Comparison of ENCODE assay signal across 9 mouse cellular contexts in genomic region chr1:62591296-62592031, GRCm38 (mm10).
A peak's percentile ranks its signal among the peaks of the same experiment; 100 is the strongest.
DNase-seq lines count a peak whose midpoint lies in the region; ATAC-seq and TF ChIP-seq lines count a peak whose summit lies in the region.
"Had no signal": no experiment of that assay in that cellular context is flagged by ENCODE, and none has a peak within 500 bp of the region (broad histone marks: within the 10 kb centered on the region; RNA-seq: fewer than 3 reads in every experiment).

No protein-coding gene starts in this region.

- TF ChIP-seq POLR2A in limb, embryonic 14.5 days (IDR thresholded peaks at IDR 0.05; ENCODE audit: borderline replicate concordance, extremely low read depth, insufficient read depth, insufficient read length) = no peak

- no peak overlapping the region for H3K27ac ChIP-seq in limb, embryonic 14.5 days (replicated peaks; ENCODE audit: low read depth, low read length)
- H3K27ac ChIP-seq: liver, embryonic 13.5 days had no signal

- intact Hi-C loops in heart, postnatal 36 days (cut with DNase I) = no loop called here

- peaks cover 21% of the 10 kb centered on the region for H3K4me1 ChIP-seq in limb, embryonic 14.5 days (ENCODE audit: control insufficient read depth, insufficient read depth, low read length)
- H3K4me1 ChIP-seq: liver, embryonic 13.5 days had no signal

- no peaks in the 10 kb centered on the region for H3K36me3 ChIP-seq in limb, embryonic 14.5 days (ENCODE audit: control insufficient read depth, insufficient read depth, low read length)
- H3K36me3 ChIP-seq: liver, embryonic 13.5 days had no signal

- DNase-seq in cerebellum, adult 18-20 months = peak; percentile 3 to 7
- peak; percentile 48 to 69 for DNase-seq in cerebellum, postnatal 10 days
- peak; percentile 7 to 15 for DNase-seq in heart, postnatal 36 days
- DNase-seq in limb, embryonic 14.5 days (ENCODE audit: low spot score) = peak; percentile 34
- DNase-seq in frontal cortex, postnatal 10 days (ENCODE audit: low spot score in 2 of 2) = no peak
- no peak for DNase-seq in B cell, adult 2 months
- DNase-seq in frontal cortex, postnatal 14 days (ENCODE audit: low spot score in 2 of 2) = no peak
- DNase-seq: liver, embryonic 13.5 days had no signal

- no peak overlapping the region for H3K4me2 ChIP-seq in limb, embryonic 14.5 days (replicated peaks; ENCODE audit: low read depth, low read length, severe bottlenecking)
- H3K4me2 ChIP-seq: liver, embryonic 13.5 days had no signal

- 33% methylated on average over 6 of the region's 6 CpGs for WGBS in limb, embryonic 14.5 days

- no peak overlapping the region for H3K4me3 ChIP-seq in limb, embryonic 14.5 days (replicated peaks; ENCODE audit: low read length)
- H3K4me3 ChIP-seq: liver, embryonic 13.5 days had no signal

- no peak for ATAC-seq in cerebellum, adult (ENCODE audit: insufficient number of reproducible peaks, low FRiP score, low TSS enrichment)
- peak; percentile 64 for ATAC-seq in limb, embryonic 14.5 days (ENCODE audit: low FRiP score, low read depth)

- no peaks in the 10 kb centered on the region for H3K27me3 ChIP-seq in limb, embryonic 14.5 days (ENCODE audit: control insufficient read depth, insufficient read depth, low read length)
- H3K27me3 ChIP-seq: liver, embryonic 13.5 days had no signal

- H3K9me3 ChIP-seq in limb, embryonic 14.5 days (ENCODE audit: control insufficient read depth, low read length) = no peaks in the 10 kb centered on the region
- H3K9me3 ChIP-seq: liver, embryonic 13.5 days had no signal

- no peak overlapping the region for H3K9ac ChIP-seq in limb, embryonic 14.5 days (ENCODE audit: low read depth, low read length, severe bottlenecking)
- H3K9ac ChIP-seq: liver, embryonic 13.5 days had no signal

Comparison
In these comparisons a context has a peak if more than half of its experiments do, and no peak if none do; other contexts are left out.
1. DNase-seq: peak in cerebellum, adult 18-20 months (2 of 2), cerebellum, postnatal 10 days (2 of 2), heart, postnatal 36 days (2 of 2) and limb, embryonic 14.5 days (single experiment); none in frontal cortex, postnatal 10 days (0 of 2), B cell, adult 2 months (0 of 2) and frontal cortex, postnatal 14 days (0 of 2).